Mouse (Mus musculus): ENCODE measurements at regions not wholly inside any gene's neighbourhood (a gene's known extent, or its start where the extent isn't known, plus 50 kb on each side); places are given as distances from the start of the nearest gene placed in this dataset.

- H3K36me3 ChIP-seq (ENCODE audit: control insufficient read depth, insufficient read depth, low read length), result no peaks in the 10 kb centered on the region
- no peak for ATAC-seq (ENCODE audit: low read depth)
- H3K27ac ChIP-seq (ENCODE audit: low read depth, low read length), result no peak overlapping the region
- H3K9ac ChIP-seq (replicated peaks; ENCODE audit: low read depth, low read length), result no peak overlapping the region
- H3K4me3 ChIP-seq (ENCODE audit: low read depth, low read length), result no peak overlapping the region
- 87% methylated on average over 7 of the region's 7 CpGs for WGBS
- no peak overlapping the region for H3K4me2 ChIP-seq (ENCODE audit: low read depth, low read length)
- no peaks in the 10 kb centered on the region for H3K27me3 ChIP-seq (ENCODE audit: control insufficient read depth, insufficient read depth, low read length)
- H3K4me1 ChIP-seq (ENCODE audit: control insufficient read depth, insufficient read depth, low read length), result no peaks in the 10 kb centered on the region
- H3K9me3 ChIP-seq (ENCODE audit: control insufficient read depth, low read length), result no peaks in the 10 kb centered on the region
Measured at GRCm38 (mm10) chr13:47435631-47436030, 313.2 kb downstream of the Rnf144b start.

GRCm38 (mm10) chr13:47444876-47445275 is 322.4 kb downstream of the Rnf144b start:
- no peak for ATAC-seq (ENCODE audit: low read depth)
- Histone ChIP-seq H3K27me3 (ENCODE audit: control insufficient read depth, insufficient read depth, low read length) (no peaks in the 10 kb centered on the region), H3K4me1 (ENCODE audit: control insufficient read depth, insufficient read depth, low read length) (no peaks in the 10 kb centered on the region), H3K9ac (replicated peaks; ENCODE audit: low read depth, low read length) (no peak overlapping the region), H3K36me3 (ENCODE audit: control insufficient read depth, insufficient read depth, low read length) (no peaks in the 10 kb centered on the region), H3K4me2 (ENCODE audit: low read depth, low read length) (no peak overlapping the region), H3K9me3 (ENCODE audit: control insufficient read depth, low read length) (no peaks in the 10 kb centered on the region), H3K27ac (ENCODE audit: low read depth, low read length) (no peak overlapping the region), H3K4me3 (ENCODE audit: low read depth, low read length) (no peak overlapping the region)
- WGBS, result 87% methylated on average over 3 of the region's 3 CpGs

- peak; percentile 68; the same call in 1 of the 2 replicates for ATAC-seq (ENCODE audit: low read depth)
- WGBS, result 28% methylated on average over 17 of the region's 17 CpGs
- peak overlapping the region; percentile 8; the same call in 1 of the 2 replicates for H3K4me3 ChIP-seq (ENCODE audit: low read depth, low read length)
- H3K27me3 ChIP-seq (ENCODE audit: control insufficient read depth, insufficient read depth, low read length), result no peaks in the 10 kb centered on the region
- no peak overlapping the region; the same call in 1 of the 2 replicates for H3K9ac ChIP-seq (replicated peaks; ENCODE audit: low read depth, low read length)
- H3K9me3 ChIP-seq (ENCODE audit: control insufficient read depth, low read length), result no peaks in the 10 kb centered on the region
- H3K4me2 ChIP-seq (ENCODE audit: low read depth, low read length), result peak overlapping the region; percentile 43
- peak overlapping the region; percentile 82 for H3K27ac ChIP-seq (ENCODE audit: low read depth, low read length)
- no peaks in the 10 kb centered on the region for H3K36me3 ChIP-seq (ENCODE audit: control insufficient read depth, insufficient read depth, low read length)
- H3K4me1 ChIP-seq (ENCODE audit: control insufficient read depth, insufficient read depth, low read length), result no peaks in the 10 kb centered on the region
Measured at GRCm38 (mm10) chr13:47452186-47452760, 329.8 kb downstream of the Rnf144b start.

- Histone ChIP-seq H3K36me3 (ENCODE audit: control insufficient read depth, insufficient read depth, low read length) (no peaks in the 10 kb centered on the region), H3K27me3 (ENCODE audit: control insufficient read depth, insufficient read depth, low read length) (no peaks in the 10 kb centered on the region), H3K4me1 (ENCODE audit: control insufficient read depth, insufficient read depth, low read length) (no peaks in the 10 kb centered on the region), H3K27ac (ENCODE audit: low read depth, low read length) (no peak overlapping the region), H3K4me3 (ENCODE audit: low read depth, low read length) (no peak overlapping the region), H3K9me3 (ENCODE audit: control insufficient read depth, low read length) (no peaks in the 10 kb centered on the region), H3K9ac (replicated peaks; ENCODE audit: low read depth, low read length) (no peak overlapping the region), H3K4me2 (ENCODE audit: low read depth, low read length) (no peak overlapping the region)
- 90% methylated on average over 8 of the region's 8 CpGs for WGBS
- no peak for ATAC-seq (ENCODE audit: low read depth)
Measured at GRCm38 (mm10) chr13:47462148-47462547, 339.7 kb downstream of the Rnf144b start.

GRCm38 (mm10) chr13:47471543-47472213 is 349.2 kb downstream of the Rnf144b start:
- ATAC-seq (ENCODE audit: low read depth), result peak; percentile 73; the same call in 1 of the 2 replicates
- Histone ChIP-seq H3K27ac (ENCODE audit: low read depth, low read length) (no peak overlapping the region), H3K9me3 (ENCODE audit: control insufficient read depth, low read length) (no peaks in the 10 kb centered on the region), H3K9ac (replicated peaks; ENCODE audit: low read depth, low read length) (no peak overlapping the region), H3K4me1 (ENCODE audit: control insufficient read depth, insufficient read depth, low read length) (no peaks in the 10 kb centered on the region), H3K27me3 (ENCODE audit: control insufficient read depth, insufficient read depth, low read length) (no peaks in the 10 kb centered on the region), H3K4me2 (ENCODE audit: low read depth, low read length) (no peak overlapping the region), H3K36me3 (ENCODE audit: control insufficient read depth, insufficient read depth, low read length) (no peaks in the 10 kb centered on the region), H3K4me3 (ENCODE audit: low read depth, low read length) (no peak overlapping the region)
- 38% methylated on average over 14 of the region's 14 CpGs for WGBS

- WGBS, result 81% methylated on average over 10 of the region's 10 CpGs
- ATAC-seq (ENCODE audit: low read depth), result no peak
- no peak overlapping the region for H3K4me2 ChIP-seq (ENCODE audit: low read depth, low read length)
- no peaks in the 10 kb centered on the region for H3K9me3 ChIP-seq (ENCODE audit: control insufficient read depth, low read length)
- no peaks in the 10 kb centered on the region for H3K27me3 ChIP-seq (ENCODE audit: control insufficient read depth, insufficient read depth, low read length)
- H3K27ac ChIP-seq (ENCODE audit: low read depth, low read length), result no peak overlapping the region
- H3K4me3 ChIP-seq (ENCODE audit: low read depth, low read length), result no peak overlapping the region
- H3K9ac ChIP-seq (replicated peaks; ENCODE audit: low read depth, low read length), result no peak overlapping the region
- no peaks in the 10 kb centered on the region for H3K4me1 ChIP-seq (ENCODE audit: control insufficient read depth, insufficient read depth, low read length)
- no peaks in the 10 kb centered on the region for H3K36me3 ChIP-seq (ENCODE audit: control insufficient read depth, insufficient read depth, low read length)
Measured at GRCm38 (mm10) chr13:47480159-47480558, 357.7 kb downstream of the Rnf144b start.

- Histone ChIP-seq H3K4me2 (ENCODE audit: low read depth, low read length) (no peak overlapping the region), H3K4me3 (ENCODE audit: low read depth, low read length) (no peak overlapping the region), H3K4me1 (ENCODE audit: control insufficient read depth, insufficient read depth, low read length) (no peaks in the 10 kb centered on the region), H3K27me3 (ENCODE audit: control insufficient read depth, insufficient read depth, low read length) (no peaks in the 10 kb centered on the region), H3K27ac (ENCODE audit: low read depth, low read length) (no peak overlapping the region), H3K9ac (replicated peaks; ENCODE audit: low read depth, low read length) (no peak overlapping the region), H3K36me3 (ENCODE audit: control insufficient read depth, insufficient read depth, low read length) (no peaks in the 10 kb centered on the region), H3K9me3 (ENCODE audit: control insufficient read depth, low read length) (no peaks in the 10 kb centered on the region)
- 94% methylated on average over 2 of the region's 2 CpGs for WGBS
- ATAC-seq (ENCODE audit: low read depth), result no peak
Measured at GRCm38 (mm10) chr13:47484819-47485218, 362.4 kb downstream of the Rnf144b start.

- no peak for ATAC-seq (ENCODE audit: low read depth)
- no peaks in the 10 kb centered on the region for H3K9me3 ChIP-seq (ENCODE audit: control insufficient read depth, low read length)
- no peaks in the 10 kb centered on the region for H3K27me3 ChIP-seq (ENCODE audit: control insufficient read depth, insufficient read depth, low read length)
Measured at GRCm38 (mm10) chr13:47486111-47486510, 363.7 kb downstream of the Rnf144b start.

GRCm38 (mm10) chr13:47486658-47487057 is 364.2 kb downstream of the Rnf144b start:
- WGBS, result 92% methylated on average over 3 of the region's 3 CpGs

More at GRCm38 (mm10) chr13:47486111-47486510, 363.7 kb downstream of the Rnf144b start:
- Histone ChIP-seq H3K27ac (ENCODE audit: low read depth, low read length) (no peak overlapping the region), H3K9ac (replicated peaks; ENCODE audit: low read depth, low read length) (no peak overlapping the region), H3K4me3 (ENCODE audit: low read depth, low read length) (no peak overlapping the region), H3K36me3 (ENCODE audit: control insufficient read depth, insufficient read depth, low read length) (no peaks in the 10 kb centered on the region), H3K4me1 (ENCODE audit: control insufficient read depth, insufficient read depth, low read length) (no peaks in the 10 kb centered on the region), H3K4me2 (ENCODE audit: low read depth, low read length) (no peak overlapping the region)

More at GRCm38 (mm10) chr13:47486658-47487057, 364.2 kb downstream of the Rnf144b start:
- ATAC-seq (ENCODE audit: low read depth), result no peak
- no peaks in the 10 kb centered on the region for H3K9me3 ChIP-seq (ENCODE audit: control insufficient read depth, low read length)
- no peak overlapping the region for H3K4me3 ChIP-seq (ENCODE audit: low read depth, low read length)
- no peaks in the 10 kb centered on the region for H3K36me3 ChIP-seq (ENCODE audit: control insufficient read depth, insufficient read depth, low read length)
- H3K9ac ChIP-seq (replicated peaks; ENCODE audit: low read depth, low read length), result no peak overlapping the region
- H3K4me1 ChIP-seq (ENCODE audit: control insufficient read depth, insufficient read depth, low read length), result no peaks in the 10 kb centered on the region
- no peak overlapping the region for H3K27ac ChIP-seq (ENCODE audit: low read depth, low read length)
- H3K27me3 ChIP-seq (ENCODE audit: control insufficient read depth, insufficient read depth, low read length), result no peaks in the 10 kb centered on the region
- H3K4me2 ChIP-seq (ENCODE audit: low read depth, low read length), result no peak overlapping the region

Data from neural tube, embryonic 14.5 days (tissue).